Mouse (Mus musculus) heart, postnatal 0 days (tissue): ENCODE measurements around the gene Mcub. TPM values are rescaled to one million over a fixed set of nuclear protein-coding genes. Genes with fewer than 3 reads are reported as not detected.

ENCODE experiments used
- ATAC-seq: fragments of 200-750 bp; cut with Nextera tagmentation; 2 replicates; pipeline ENCODE4 v1.8.0; 2017; ENCODE audit warnings: low read depth, moderate number of reproducible peaks, moderate library complexity; ENCODE audit not compliant: insufficient read depth
- DNase-seq: peaks from one replicate; pipeline ENCODE4 v3.0.0-alpha.2; 2016; ENCODE audit warnings: low spot score
- H3K27ac ChIP-seq: fragments of 300-500 bp; sonication (generic); 2 replicates; pipeline ENCODE4 v1.5.1; 2014; ENCODE audit warnings: low read depth, mild to moderate bottlenecking
- H3K27me3 ChIP-seq: fragments of 300-500 bp; sonication (generic); 2 replicates; pipeline ENCODE4 v1.6.1; 2014; ENCODE audit warnings: low read length, mixed read lengths; ENCODE audit not compliant: control insufficient read depth, insufficient read depth
- H3K36me3 ChIP-seq: fragments of 300-500 bp; sonication (generic); replicated peaks from 2 replicates; pipeline ENCODE4 v1.6.1; 2014; ENCODE audit warnings: low read length, mixed read lengths; ENCODE audit not compliant: control insufficient read depth, insufficient read depth
- H3K4me1 ChIP-seq: fragments of 300-500 bp; sonication (generic); 2 replicates; pipeline ENCODE4 v1.6.1; 2014; ENCODE audit warnings: antibody characterized with exemption; ENCODE audit not compliant: control insufficient read depth, insufficient read depth
- H3K4me2 ChIP-seq: fragments of 300-500 bp; sonication (generic); 2 replicates; pipeline ENCODE4 v1.6.1; 2014; ENCODE audit warnings: low read depth, mild to moderate bottlenecking, low read length, moderate library complexity
- H3K4me3 ChIP-seq: fragments of 300-500 bp; sonication (generic); 2 replicates; pipeline ENCODE4 v1.5.1; 2014; ENCODE audit warnings: low read depth, low read length
- H3K9ac ChIP-seq: fragments of 300-500 bp; sonication (generic); replicated peaks from 2 replicates; pipeline ENCODE4 v1.6.1; 2014; ENCODE audit warnings: low read depth, low read length, mixed read lengths
- H3K9me3 ChIP-seq: fragments of 300-500 bp; sonication (generic); replicated peaks from 2 replicates; pipeline ENCODE4 v1.6.1; 2016; ENCODE audit warnings: low read length; ENCODE audit not compliant: control insufficient read depth
- CTCF ChIP-seq: IDR thresholded peaks from 2 replicates; pipeline ENCODE4 v1.5.1; 2016; ENCODE audit warnings: antibody characterized with exemption, control low read depth, low read depth
- EP300 ChIP-seq: IDR thresholded peaks from 2 replicates; pipeline ENCODE4 v1.6.1; 2016; ENCODE audit warnings: antibody characterized with exemption, low read depth
- WGBS: fragments of 180-500 bp; shearing (Covaris S2); extraction: QIAGEN DNeasy Blood & Tissue Kit; methylation state at CpG from one replicate; pipeline ENCODE4 v1.1.7; 2014; 5-methylcytosine and 5-hydroxymethylcytosine counted together
- polyA plus RNA-seq: library from polyadenylated mRNA; unstranded; fragments of >200 nt; fragmentation: Nextera tagmentation; extraction: Ambion mirVana; gene quantifications from 2 replicates; pipeline ENCODE4 v1.2.1, GENCODE M21; 2015
- total RNA-seq: library from RNA; depleted of rRNA; stranded (reverse); fragments of >200 nt; gene quantifications from 2 replicates; pipeline ENCODE4 v1.2.3, GENCODE M21; 2014; ENCODE audit warnings: low replicate concordance

The Mcub gene
- total and polyA plus RNA-seq, 2 experiments from 2014 or later = 2.8 TPM; not detected in 1

DNA sequence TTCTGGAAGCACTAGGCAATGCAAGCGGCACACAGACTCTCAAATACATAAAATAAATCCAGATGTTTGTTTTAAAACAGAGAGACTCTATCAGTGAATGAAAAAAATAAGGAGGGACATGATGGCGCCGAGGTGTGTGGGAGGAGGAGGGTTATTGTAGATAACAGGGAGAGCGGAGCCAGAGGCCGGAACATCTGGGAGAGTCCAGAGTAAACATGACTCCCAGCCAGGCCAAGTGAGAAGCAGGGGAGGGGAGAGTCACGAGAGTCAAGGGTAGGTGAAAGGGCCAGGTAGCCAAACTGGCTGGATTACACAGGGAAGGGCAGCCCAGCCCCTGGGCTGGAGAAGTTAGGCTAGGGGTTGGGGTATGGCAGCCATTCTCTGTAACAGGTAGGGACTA lies 73.4 kb downstream of the Mcub start:
- Histone ChIP-seq H3K4me1 (no peaks in the 10 kb centered on the region), H3K36me3 (peaks cover 25% of the 10 kb centered on the region), H3K4me2 (no peak overlapping the region), H3K27ac (no peak overlapping the region), H3K27me3 (no peaks in the 10 kb centered on the region), H3K4me3 (no peak overlapping the region), H3K9me3 (no peaks in the 10 kb centered on the region), H3K9ac (no peak overlapping the region)
- ATAC-seq = no peak
- TF ChIP-seq EP300 (no peak), CTCF (no peak)
- DNase-seq = no peak
- WGBS = 49% methylated on average over 6 of the region's 6 CpGs

GRCm38 (mm10) chr3:129893143-129893542 lies 76.9 kb downstream of the Mcub start:
- no peak overlapping the region for H3K9ac ChIP-seq
- H3K36me3 ChIP-seq = peaks cover 35% of the 10 kb centered on the region
- DNase-seq (no peak), ATAC-seq (no peak)
- no peak for TF ChIP-seq CTCF
- no peak overlapping the region for H3K4me3 ChIP-seq
- H3K27ac ChIP-seq = no peak overlapping the region
- 91% methylated on average over 3 of the region's 3 CpGs for WGBS
- no peaks in the 10 kb centered on the region for H3K9me3 ChIP-seq
- H3K4me1 ChIP-seq = no peaks in the 10 kb centered on the region
- H3K27me3 ChIP-seq = no peaks in the 10 kb centered on the region
- no peak overlapping the region for H3K4me2 ChIP-seq

DNA sequence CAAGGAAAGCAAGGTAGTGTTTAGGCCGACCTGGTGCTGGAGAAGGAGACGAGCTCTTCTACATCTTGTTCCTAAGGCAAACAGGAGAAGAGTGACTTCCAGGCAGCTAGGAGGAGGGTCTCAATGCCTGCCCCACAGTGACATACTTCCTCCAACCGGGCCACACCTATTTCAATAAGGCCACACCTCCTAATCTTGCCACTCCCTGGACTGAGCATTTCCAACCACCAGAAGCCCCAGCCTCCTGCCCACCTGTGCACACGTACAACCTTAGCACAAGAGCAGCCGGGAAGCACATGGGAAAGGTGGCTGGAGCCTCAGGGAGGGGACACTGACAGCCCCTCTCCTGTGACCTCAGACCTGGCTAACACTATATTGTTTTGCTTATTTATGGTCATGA lies 78.0 kb downstream of the Mcub start:
- no peak for DNase-seq
- WGBS = 78% methylated on average over 5 of the region's 5 CpGs

DNA sequence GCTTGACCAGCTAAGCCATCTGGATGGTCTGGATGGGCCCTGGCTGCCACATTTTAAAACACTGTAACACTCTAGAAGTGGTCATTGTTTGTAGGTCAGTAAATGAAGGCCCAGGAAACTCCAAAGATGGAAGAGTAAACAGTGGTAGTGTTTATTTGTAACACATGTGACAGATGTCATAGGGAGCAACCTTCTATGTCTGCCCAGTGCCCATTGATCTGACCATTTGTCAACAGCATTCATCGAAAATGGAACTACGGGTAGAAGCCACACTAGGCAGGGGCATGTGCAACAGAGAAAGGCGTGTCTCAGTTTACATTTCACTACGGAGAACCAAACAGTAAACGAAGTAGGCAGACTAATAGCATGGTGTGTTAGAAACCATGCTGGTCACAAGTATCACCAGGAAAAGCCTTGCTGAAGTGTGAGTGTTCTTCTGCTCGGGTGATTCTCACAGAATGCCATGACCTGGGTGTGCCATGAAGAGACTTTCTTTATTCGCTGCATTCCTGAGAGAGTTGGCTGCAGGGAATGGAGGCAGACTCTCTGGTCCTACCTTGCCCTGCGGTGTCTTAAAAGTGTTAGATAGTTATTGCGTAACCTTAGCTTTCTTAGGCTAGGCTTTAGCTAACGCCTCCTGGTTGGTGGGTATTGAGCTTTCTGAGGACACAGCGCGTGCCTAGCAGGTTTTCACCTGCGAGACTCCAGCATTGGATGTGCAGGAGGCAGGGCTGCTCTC lies 82.1 kb downstream of the Mcub start:
- no peaks in the 10 kb centered on the region for H3K9me3 ChIP-seq
- H3K4me2 ChIP-seq = no peak overlapping the region
- H3K27ac ChIP-seq = no peak overlapping the region
- TF ChIP-seq EP300 (no peak), CTCF (no peak)
- H3K4me3 ChIP-seq = no peak overlapping the region
- H3K27me3 ChIP-seq = no peaks in the 10 kb centered on the region
- H3K9ac ChIP-seq = no peak overlapping the region
- H3K36me3 ChIP-seq = peaks cover 22% of the 10 kb centered on the region; the same call in 1 of the 2 replicates
- no peaks in the 10 kb centered on the region for H3K4me1 ChIP-seq
- 89% methylated on average over 13 of the region's 13 CpGs for WGBS
- no peak for ATAC-seq
- DNase-seq = no peak

More for the DNA sequence above, 78.0 kb downstream of the Mcub start:
- Histone ChIP-seq H3K36me3 (peaks cover 35% of the 10 kb centered on the region), H3K27me3 (no peaks in the 10 kb centered on the region), H3K4me3 (no peak overlapping the region), H3K4me1 (no peaks in the 10 kb centered on the region), H3K4me2 (no peak overlapping the region), H3K9ac (no peak overlapping the region), H3K9me3 (no peaks in the 10 kb centered on the region), H3K27ac (no peak overlapping the region)
- no peak for TF ChIP-seq EP300
- no peak for TF ChIP-seq CTCF
- no peak for ATAC-seq

DNA sequence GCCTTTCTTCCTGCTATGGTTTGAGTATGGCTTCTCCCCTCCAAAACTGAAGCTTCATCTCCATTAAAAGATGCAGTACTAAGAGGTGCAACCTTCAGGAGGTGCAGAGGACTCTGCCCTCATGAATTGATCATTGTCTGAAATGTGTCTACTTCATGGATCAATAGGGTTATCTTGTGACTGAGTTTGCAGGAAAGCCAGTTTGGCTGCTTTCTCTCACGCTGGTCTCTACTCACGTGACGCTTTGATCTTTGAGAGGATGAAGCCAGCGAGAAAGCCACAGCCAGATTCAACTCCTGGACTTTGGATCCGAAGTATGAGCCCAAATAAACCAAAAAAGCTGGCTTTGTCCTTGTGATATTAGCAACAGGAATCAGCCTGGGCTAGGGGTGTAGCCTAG lies 83.6 kb downstream of the Mcub start:
- no peaks in the 10 kb centered on the region for H3K27me3 ChIP-seq
- no peak overlapping the region for H3K4me3 ChIP-seq
- H3K27ac ChIP-seq = no peak overlapping the region
- peaks cover 10% of the 10 kb centered on the region; the same call in 1 of the 2 replicates for H3K36me3 ChIP-seq
- DNase-seq (no peak), ATAC-seq (no peak)
- H3K4me2 ChIP-seq = no peak overlapping the region
- TF ChIP-seq CTCF (no peak), EP300 (no peak)
- H3K9me3 ChIP-seq = no peaks in the 10 kb centered on the region
- no peak overlapping the region for H3K9ac ChIP-seq
- WGBS = 81% methylated on average over 5 of the region's 5 CpGs
- H3K4me1 ChIP-seq = no peaks in the 10 kb centered on the region

DNA sequence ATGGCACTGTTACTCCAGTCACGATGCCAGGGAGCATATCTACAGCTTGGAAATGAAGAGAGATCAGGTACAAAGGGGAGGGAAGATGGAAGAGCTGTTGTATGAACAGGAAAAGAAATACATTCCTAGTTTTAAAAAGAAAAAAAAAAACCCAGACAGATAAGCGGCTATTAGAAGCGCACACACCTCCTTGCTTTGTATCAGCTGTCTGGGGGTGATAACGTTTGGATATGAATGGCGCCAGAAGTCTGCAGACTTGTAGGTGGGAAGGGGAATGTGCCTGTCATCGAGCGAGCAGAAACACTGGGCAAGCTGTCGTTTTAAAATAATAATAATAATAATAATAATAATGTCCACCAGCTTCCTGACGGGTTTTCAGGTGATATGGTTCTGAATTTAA lies 84.4 kb downstream of the Mcub start:
- DNase-seq = no peak
- Histone ChIP-seq H3K4me1 (no peaks in the 10 kb centered on the region), H3K9me3 (no peaks in the 10 kb centered on the region), H3K4me3 (no peak overlapping the region), H3K4me2 (no peak overlapping the region), H3K27ac (no peak overlapping the region), H3K27me3 (no peaks in the 10 kb centered on the region), H3K36me3 (peaks cover 7% of the 10 kb centered on the region; the same call in 1 of the 2 replicates), H3K9ac (no peak overlapping the region)
- no peak for ATAC-seq
- TF ChIP-seq EP300 (no peak), CTCF (no peak)
- WGBS = 32% methylated on average over 9 of the region's 9 CpGs
